Mouse (Mus musculus): ENCODE data around the gene Rasl12.
A peak's percentile ranks its signal among the peaks of the same experiment; 100 is the strongest.

Gene Rasl12

GRCm38 (mm10) chr9:65392638-65393364, 5.5 kb upstream of the Rasl12 start:
- DNase-seq (ENCODE audit: low spot score in 2 of 2): peak in 1 of 2 experiments; percentile 59

DNA sequence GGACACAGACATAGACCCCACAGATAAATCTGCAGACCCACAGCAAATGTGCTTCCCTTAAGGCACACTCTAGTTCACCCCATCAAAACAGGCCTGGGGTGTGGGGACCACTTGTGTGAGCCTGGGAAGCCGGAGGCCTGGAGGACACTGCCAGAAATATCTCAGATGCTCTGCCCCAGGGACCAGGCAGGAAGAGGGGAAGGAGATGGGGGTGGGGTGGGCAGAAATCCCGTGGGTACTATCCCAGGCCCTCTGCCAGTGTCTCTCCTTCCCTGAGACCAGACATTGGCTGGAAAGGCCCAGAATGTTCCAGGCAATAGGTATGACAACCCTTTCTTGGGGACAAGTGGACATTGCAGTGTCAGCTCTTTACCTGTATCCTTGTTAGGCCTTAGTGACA, 4.7 kb upstream of the Rasl12 start:
- DNase-seq (ENCODE audit: low spot score in 2 of 2): no peak

DNA sequence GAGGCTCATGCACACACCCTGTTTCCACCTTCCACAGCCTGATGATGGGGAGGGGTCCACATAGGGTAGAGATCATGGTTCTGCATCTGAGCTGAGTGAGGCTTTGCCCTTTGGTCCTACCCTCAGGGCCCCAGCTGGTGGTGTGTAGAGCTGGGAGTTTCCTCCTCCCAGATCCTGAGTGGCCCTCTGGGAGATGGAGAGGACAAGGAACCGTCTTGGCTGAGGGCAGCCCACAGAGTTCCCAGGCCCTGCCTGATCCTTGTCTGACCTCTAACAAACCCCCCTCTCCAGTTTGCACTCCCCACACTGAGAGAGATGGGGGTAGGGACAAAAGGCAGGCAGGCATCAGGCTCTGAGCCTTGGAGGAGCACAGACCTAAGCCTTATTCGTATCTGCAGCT, 3.9 kb upstream of the Rasl12 start:
- no peak for DNase-seq (ENCODE audit: low spot score in 2 of 2)

DNA sequence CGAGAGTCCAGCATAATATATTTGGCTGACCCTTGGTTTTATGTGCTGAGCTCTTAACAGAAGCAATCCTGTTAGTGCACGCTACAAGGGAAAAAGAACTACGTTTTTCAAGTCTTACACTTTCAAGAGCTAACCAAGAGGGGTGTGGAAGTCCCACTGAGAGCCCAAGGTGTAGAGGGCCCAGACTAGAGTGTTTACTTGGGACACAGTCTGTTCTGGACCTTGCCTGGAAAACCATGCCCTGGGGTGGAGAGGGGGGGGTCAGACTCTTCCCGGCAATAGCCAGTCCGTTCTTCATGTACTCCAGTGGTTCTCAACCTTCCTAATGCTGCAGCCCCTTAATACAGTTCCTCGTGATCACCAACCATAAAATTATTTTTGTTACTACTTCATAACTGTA, 1.6 kb downstream of the Rasl12 start:
- DNase-seq (ENCODE audit: low spot score in 2 of 2): no peak

- no peak for DNase-seq (ENCODE audit: low spot score in 2 of 2)
These were observed 6.3 kb downstream of the Rasl12 start for GRCm38 (mm10) chr9:65404331-65405183.

DNA sequence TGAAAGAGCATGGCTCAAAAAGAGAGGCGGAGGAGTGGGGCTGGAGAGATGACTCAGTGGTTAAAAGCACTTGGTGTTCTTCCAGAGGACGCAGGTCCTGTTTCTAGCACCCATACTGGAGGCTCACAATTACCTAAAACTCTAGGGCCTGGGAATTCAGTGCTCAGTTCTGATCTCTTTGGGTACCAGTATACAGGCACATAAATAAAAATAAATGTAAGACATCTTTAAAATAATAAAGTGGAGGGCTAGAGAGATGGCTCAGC, 6.8 kb downstream of the Rasl12 start:
- DNase-seq (ENCODE audit: low spot score in 2 of 2): no peak

- DNase-seq (ENCODE audit: low spot score in 2 of 2): no peak
These were observed 9.0 kb downstream of the Rasl12 start for GRCm38 (mm10) chr9:65407327-65407726.

DNA sequence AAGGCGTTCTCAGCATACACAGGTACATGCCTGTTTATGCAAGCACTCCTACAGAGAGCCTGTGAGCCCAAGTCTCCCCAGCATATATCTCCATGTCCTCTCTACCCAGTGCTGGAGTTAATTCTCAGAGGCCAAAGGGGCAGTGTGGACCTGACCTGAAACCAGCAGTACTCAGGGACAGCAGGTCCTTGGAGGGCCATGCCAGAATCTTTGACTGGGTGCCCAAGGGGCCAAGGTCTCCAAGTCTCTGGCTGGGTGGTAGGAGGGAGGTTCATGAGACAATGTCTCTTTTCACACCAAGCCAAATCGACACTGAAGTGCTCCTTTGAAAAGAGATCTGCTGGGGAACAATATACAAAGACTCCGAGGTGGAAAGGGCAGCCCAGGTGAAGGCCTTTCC, 9.6 kb downstream of the Rasl12 start:
- no peak for DNase-seq (ENCODE audit: low spot score in 2 of 2)

GRCm38 (mm10) chr9:65408871-65409295, 10.6 kb downstream of the Rasl12 start:
- DNase-seq (ENCODE audit: low spot score in 2 of 2): no peak

- DNase-seq (ENCODE audit: low spot score in 2 of 2): no peak
These were observed 12.1 kb downstream of the Rasl12 start for GRCm38 (mm10) chr9:65410378-65410777.

GRCm38 (mm10) chr9:65411326-65411725, 13.0 kb downstream of the Rasl12 start:
- DNase-seq (ENCODE audit: low spot score in 2 of 2): no peak

GRCm38 (mm10) chr9:65417738-65418137, 19.4 kb downstream of the Rasl12 start:
- no peak for DNase-seq (ENCODE audit: low spot score in 2 of 2)

DNA sequence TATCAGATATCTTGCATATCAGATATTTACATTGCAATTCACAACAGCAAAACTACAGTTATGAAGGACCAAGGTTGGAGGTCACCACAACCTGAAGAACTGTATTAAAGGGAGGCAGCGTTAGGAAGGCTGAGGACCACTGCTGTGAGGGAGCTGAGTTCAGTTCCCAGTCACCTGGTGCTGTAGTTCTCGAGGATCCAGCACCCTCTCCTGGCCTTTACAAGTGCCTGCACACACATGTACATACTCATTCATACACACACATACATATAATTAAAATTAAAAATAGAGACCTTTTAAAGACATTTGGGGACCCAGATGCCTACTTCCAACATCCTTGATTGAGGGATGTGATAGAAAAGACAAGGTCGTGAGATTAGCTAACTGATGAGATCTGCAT, 21.3 kb downstream of the Rasl12 start:
- DNase-seq (ENCODE audit: low spot score in 2 of 2): no peak

GRCm38 (mm10) chr9:65422760-65423501, 24.6 kb downstream of the Rasl12 start, which contains the start of gene Slc51b:
Slc51b (minus strand) TSS chr9:65422955.
- DNase-seq (ENCODE audit: low spot score in 2 of 2): no peak

DNA sequence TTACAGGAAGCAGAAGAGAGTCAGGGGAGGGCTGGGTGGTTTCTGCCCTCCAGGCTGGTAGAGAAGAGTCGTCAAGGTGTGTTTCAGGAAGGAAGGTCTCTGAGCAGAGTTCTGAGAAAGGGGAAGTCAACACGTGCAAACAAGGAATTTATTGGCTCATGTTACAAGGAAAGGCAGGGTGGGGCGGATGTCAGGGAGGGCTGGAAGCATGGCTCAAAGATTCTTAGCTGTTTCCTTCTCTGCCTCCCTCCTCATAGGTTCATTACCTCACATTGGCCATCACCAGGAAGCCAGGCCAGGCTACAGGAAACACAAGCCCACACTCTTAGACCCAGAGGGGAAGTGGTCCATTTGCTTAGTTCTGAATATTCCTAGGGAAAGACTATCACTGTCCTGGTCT, 26.1 kb downstream of the Rasl12 start:
- no peak for DNase-seq (ENCODE audit: low spot score in 2 of 2)

DNA sequence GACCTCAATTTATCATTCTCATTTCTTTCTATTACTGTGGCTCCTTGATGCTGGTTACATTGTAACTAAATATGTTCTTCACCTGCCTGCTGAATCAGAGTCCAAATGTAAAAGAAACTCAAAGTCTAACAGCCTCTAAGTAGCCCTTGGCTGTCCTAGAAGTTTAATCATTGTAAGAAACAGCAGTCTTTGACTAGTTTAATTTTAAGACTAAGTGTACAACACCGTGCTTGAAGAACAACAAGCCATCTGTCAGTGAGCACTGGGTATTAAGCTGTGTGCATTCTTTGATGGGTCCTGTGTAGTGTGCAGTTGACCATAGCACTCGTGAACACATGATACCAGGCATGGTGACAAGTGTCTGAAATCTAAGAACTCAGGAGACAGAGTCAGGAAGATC, 29.2 kb downstream of the Rasl12 start:
- DNase-seq (ENCODE audit: low spot score in 2 of 2): no peak

GRCm38 (mm10) chr9:65428003-65428402, 29.7 kb downstream of the Rasl12 start:
- DNase-seq (ENCODE audit: low spot score in 2 of 2): no peak

GRCm38 (mm10) chr9:65430401-65430800, 32.1 kb downstream of the Rasl12 start:
- DNase-seq (ENCODE audit: low spot score in 2 of 2): no peak

DNA sequence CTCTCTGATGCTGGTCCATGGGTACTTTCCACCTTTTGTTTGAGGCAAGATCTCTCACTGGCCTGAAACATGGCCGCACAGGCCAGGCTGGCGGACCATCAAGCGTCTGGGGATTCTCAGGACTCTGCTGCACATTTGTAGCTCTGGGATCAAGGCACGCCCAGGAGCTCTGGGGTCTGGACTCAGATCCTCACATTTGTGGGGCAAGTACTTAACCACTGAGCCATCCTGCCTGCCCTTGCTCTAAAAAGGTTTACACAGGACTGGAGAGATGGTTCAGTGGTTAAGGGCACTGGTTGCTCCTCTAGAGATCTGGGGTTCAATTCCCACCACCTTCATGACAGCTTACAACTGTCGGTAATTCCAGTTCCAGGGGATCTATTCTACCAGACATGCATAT, 32.6 kb downstream of the Rasl12 start:
- DNase-seq (ENCODE audit: low spot score in 2 of 2): no peak

DNA sequence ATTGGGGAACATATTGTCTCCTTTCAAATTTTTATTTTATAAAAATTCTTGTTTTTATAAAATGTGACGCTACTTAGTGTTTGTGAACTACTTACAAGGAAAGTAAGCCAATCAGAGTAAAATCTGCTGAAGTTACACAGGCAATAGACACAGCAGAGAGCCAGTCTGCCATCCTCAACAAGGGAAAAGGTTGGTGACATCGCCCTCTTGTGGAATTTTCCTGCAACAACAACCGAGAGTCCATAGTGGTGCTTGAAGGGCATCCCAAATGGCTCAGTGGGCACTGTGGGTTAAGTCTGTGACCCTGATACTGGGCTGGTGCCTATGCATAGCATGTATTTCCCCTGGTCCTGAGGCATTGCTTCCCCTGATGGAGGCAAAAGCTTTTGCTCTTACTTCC, 33.9 kb downstream of the Rasl12 start:
- DNase-seq (ENCODE audit: low spot score in 2 of 2): peak; percentile 68 to 69

GRCm38 (mm10) chr9:65434140-65434539, 35.8 kb downstream of the Rasl12 start:
- DNase-seq (ENCODE audit: low spot score in 2 of 2): peak in 1 of 2 experiments; percentile 48

DNA sequence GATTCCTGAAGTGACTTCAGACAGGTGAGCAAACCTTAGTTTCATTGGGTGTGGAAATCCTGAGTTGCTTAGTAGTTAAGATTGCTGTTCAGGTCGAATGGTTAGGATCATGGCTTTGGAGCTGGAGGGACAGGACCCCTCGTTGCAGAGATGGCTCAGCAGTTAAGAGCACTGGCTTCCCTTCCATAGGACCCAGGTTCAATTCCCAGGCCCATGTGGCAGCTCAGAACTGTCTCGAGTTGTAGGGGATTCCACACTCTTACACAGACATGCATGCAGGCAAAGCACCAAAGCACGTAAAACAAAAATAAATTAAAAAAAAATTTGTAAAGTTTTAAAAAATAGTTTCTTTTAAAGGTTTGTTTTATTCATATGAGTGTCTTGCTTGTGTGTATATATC, 36.9 kb downstream of the Rasl12 start:
- DNase-seq (ENCODE audit: low spot score in 2 of 2): no peak
